Mouse (Mus musculus) cerebral cortex, adult 2 months (tissue): ENCODE data around the gene Zfp706.

ENCODE experiments used
- WGBS: fragments of 180-500 bp; shearing (Covaris S2); methylation state at CpG from one replicate; pipeline ENCODE4 v1.1.7; 2018; 5-methylcytosine and 5-hydroxymethylcytosine counted together

Zfp706 gene

DNA sequence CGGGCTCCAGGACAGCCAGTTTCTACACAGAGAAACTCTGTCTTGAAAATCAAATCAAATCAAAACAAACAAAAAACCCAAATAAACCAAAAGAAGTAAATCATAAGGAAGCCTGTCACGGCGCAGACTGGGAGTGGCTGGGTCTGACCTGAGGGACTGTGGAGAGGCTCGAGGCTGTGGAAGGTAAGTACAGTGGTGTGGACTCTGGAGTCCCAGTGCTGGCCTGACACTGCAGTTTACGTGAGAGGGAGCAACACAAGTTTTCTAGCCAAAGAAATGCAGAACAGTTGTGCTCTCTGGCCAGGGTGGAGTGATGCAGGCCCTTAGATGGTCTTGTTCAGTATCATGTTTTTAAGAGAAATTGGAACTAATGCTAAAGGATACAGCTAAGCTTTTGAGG, 31.9 kb downstream of the Zfp706 start:
- 87% methylated on average over 5 of the region's 5 CpGs for WGBS

DNA sequence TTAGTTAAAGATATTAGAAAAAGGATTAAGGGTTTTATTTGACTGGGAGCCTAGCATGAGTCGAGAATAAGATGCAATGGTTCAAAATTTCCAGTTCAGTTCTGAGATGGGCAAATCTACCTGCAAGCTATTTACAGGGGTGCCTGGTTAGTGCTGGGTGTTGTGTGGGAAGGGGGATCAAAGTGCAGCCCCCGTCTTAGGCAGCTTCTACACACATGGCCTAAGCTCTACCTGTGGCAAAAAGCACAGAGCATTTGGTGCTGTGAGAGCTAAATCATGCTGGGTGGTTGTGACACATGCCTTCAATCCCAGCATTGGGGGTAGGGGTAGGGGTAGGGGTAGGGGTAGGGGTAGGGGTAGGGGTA, 32.3 kb downstream of the Zfp706 start:
- 91% methylated on average over 2 of the region's 2 CpGs for WGBS

DNA sequence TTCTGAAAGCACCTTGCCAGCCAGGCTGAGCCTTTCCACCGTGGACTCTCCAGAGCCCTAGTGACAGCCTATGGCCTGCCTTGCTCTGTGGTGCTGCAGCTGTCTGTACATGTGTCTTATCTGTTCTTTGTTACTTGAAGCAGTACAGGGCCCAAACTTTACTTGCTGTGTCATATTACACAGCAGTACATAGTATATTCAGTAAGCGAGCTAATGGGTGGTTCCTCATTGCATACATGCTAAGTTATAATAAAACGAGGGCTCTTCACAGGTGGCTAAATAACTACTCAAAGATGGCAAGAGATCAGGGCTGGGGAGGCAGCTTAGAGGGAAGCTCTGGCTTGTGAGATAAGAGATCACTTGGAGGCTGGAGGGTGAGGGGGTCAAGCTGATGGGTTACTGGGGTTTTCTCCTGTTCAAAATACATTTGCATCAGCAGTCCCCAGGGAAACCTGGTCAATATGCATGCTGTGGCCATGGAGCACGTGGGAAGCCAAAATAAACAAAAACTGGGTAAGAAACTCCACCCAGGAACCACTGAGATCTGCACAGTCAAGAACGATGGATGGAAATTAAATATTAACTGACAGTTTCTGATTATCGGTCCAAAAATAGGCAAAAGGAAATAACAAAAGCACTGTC, 32.8 kb downstream of the Zfp706 start:
- 79% methylated on average over 6 of the region's 6 CpGs for WGBS

- WGBS = 95% methylated on average over 7 of the region's 7 CpGs
Measured at GRCm38 (mm10) chr15:36973714-36974113, 33.9 kb downstream of the Zfp706 start.

DNA sequence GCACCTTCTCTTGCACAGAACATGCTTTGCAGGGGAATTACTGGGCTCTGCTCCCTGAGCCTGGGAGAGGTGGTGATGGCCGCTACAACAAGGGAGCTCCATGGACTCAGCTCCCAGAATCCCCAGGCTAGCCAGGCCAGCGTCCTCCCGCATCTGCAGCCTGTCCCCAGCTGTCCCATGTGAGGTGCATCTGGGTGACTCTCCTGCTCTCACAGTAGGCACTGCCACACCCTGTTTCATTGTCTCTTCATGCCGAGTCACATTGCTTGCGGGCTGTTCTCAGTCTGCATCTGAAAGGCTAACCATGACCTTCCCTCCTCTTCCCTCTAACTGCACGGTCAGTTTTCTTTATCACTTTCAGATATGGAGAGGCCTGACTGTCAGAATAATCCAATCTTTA, 34.3 kb downstream of the Zfp706 start:
- WGBS = 92% methylated on average over 6 of the region's 6 CpGs

GRCm38 (mm10) chr15:36969794-36970193, 37.8 kb downstream of the Zfp706 start:
- WGBS = 90% methylated on average over 5 of the region's 5 CpGs

DNA sequence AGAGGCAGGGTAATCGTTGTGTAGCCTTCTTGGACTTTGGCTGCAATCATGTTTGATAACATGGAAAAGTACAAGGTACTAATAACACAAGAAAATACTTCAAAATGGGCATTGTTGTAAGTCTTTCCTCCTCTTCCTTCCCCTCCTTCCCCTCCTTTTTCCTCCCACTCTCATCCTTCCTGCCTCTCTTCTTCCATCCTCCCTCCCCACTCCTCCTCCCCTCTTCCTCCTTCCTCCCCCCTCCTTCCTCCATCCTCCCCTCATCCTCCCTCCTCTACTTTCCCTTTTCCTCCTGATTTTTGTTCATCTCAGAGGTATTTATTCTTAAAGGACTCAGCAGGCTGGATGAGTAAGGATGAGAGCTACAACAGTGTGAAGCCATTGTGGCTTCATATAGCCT, 39.3 kb downstream of the Zfp706 start:
- 8% methylated on average over 1 of the region's 1 CpGs for WGBS

DNA sequence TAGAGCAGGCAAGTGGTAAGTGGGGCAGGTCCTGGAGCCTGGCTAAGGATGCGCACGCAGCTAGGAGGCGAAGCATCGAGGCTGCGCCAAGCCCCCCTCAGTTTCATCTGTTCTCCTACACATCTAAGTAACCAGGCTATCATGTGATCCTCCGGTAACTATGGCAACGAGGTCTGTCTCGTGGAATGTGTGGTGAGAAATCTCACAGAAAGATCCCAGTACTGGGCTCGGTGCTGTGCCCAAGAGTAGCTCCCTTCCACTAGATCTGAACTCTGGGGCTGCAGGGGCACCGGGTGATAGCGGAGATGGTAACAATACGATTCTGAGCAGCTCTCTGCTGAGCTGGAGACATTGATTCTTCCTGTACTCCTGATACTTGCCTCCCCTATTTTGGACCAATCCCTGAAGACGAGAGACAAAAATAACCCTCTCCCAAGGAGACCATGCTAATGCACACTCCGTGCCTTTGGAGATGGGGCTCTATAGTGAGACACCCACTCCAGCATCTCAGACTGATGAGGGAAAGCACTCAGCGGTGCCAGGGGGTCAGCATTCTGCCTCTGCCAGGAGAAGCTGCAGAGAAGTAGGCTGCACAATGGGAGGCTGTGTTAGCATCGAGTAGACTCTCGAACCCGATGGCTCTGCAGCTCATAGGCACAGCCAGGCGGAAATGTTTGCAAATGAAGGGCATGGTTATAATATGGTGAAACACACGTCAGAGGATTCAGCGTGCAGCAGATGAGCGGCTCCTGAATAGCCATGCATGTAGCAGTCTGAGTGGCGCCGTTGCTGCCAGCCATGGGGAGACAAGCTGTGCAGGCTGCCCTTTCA, 40.0 kb downstream of the Zfp706 start:
- 11% methylated on average over 24 of the region's 24 CpGs for WGBS

DNA sequence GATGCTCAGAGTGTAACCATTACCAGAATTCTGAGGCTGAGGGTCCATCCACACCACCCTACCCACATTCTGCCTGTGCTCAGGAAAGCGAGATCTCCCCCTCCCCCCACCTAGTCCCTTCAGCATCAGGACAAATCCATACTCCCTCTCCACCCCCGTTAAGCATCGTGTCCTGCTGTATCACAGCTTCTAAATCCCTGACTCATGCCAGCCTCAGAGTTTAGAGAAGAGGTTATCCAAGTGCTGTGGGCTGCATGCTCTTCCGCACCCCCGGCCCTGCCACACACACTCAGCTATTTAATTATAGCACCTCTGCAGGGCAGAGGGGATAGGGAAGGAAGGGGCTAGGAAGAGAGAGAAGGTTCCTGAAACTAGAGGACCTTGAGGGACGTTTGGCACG, 40.6 kb downstream of the Zfp706 start:
- 19% methylated on average over 7 of the region's 7 CpGs for whole genome bisulfite sequencing

DNA sequence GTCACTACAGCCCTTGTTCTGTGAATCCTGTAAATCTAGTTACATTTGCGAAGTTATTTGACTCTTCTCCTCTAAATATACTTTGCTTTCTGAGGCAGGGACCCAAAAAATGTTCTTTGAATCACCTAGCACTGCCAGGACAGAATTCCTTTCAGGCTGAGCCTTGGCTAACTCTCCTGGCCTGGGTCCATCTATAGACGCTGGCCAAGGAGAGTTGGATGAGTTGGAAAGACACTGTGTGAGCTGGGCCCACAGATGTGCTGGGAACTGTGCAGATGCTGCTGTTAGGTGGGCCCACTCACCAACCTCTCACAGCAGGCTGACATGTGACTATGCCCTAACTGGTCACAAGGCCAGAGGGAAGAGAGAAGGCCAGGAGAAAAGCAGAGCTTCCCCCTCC, 41.1 kb downstream of the Zfp706 start:
- 25% methylated on average over 2 of the region's 2 CpGs for WGBS

GRCm38 (mm10) chr15:36965743-36966142, 41.8 kb downstream of the Zfp706 start:
- 78% methylated on average over 4 of the region's 4 CpGs for WGBS

DNA sequence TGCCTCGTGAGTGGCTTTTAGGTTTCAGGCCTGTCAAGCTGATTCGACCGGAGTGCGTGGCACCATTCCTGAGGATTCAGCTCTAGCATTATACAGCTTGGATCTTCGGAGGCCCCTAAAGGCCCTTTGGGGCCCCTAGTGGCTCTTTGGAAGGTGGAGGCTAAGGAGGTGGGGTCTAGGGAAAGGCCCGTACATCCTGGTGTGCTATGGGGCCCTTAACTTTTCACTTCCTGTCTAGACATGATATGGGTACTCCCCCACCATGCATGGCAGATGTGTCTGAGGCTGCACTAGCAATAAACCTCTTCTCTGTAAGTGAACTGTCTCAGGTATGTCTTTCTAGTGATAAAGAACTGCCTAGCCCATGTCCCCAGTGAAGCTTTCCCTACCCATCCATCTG, 44.6 kb downstream of the Zfp706 start:
- 95% methylated on average over 6 of the region's 6 CpGs for WGBS

GRCm38 (mm10) chr15:36960876-36961237, 46.7 kb downstream of the Zfp706 start:
- 44% methylated on average over 4 of the region's 4 CpGs for WGBS

DNA sequence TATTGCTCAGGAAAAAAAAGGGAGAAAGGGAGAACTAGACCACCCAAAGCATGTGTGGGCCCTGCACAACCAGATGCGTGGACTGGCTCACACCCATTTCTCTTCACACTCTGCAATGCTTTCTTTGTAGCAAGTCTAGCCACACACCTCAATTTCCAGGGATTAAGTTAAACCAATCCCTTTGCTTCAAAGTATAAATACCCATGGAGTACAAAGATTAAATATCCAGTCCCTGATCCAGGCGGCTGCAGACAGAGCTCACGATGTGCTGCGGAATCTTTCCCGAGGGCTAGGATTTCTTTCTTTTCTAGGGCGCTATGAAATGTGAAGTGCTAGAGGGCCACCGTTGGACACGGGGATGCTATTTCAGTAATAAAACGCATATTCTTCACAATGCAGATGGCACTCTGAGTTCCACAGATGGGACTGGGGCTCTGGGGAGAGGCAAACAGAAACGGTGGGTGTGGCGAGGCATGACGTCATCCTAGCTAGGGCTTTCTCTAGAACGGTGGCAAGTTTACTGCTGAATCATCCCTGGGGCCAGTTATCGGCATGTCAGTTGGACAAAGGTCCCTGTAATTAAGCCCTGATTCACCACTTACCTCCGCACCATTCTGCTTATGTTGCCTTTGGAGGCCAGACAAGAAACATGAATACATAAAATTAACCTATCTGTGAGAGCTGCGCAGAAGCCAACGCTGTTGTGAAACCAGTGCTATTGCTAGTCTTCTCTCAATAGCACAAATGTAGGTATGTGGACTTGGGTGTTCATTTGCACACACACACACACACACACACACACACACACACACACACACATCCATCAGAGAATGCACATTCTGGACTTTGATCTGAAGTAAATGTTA, 47.3 kb downstream of the Zfp706 start:
- 32% methylated on average over 17 of the region's 17 CpGs for WGBS

DNA sequence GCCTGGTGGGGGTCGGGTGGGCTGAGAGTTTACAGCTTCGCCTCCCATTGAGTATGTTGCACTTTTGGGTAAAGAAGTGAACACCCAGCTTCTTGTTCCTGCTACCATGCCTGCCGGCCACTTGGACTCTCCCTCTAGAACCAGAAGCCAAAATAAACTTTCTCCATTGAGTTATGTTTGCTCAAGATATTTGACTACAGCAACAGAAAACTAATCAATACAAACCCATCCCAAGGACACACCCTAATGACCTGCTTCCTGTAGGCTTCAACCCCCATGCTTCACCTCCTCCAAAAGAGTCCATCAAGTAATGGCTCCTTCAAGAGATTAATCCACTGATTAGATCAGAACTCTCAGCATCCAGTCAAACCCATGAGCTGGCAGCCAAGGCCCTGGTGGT, 51.4 kb downstream of the Zfp706 start:
- 93% methylated on average over 3 of the region's 3 CpGs for WGBS

- 57% methylated on average over 2 of the region's 2 CpGs for WGBS
Measured at GRCm38 (mm10) chr15:36950258-36950657, 57.3 kb downstream of the Zfp706 start.

DNA sequence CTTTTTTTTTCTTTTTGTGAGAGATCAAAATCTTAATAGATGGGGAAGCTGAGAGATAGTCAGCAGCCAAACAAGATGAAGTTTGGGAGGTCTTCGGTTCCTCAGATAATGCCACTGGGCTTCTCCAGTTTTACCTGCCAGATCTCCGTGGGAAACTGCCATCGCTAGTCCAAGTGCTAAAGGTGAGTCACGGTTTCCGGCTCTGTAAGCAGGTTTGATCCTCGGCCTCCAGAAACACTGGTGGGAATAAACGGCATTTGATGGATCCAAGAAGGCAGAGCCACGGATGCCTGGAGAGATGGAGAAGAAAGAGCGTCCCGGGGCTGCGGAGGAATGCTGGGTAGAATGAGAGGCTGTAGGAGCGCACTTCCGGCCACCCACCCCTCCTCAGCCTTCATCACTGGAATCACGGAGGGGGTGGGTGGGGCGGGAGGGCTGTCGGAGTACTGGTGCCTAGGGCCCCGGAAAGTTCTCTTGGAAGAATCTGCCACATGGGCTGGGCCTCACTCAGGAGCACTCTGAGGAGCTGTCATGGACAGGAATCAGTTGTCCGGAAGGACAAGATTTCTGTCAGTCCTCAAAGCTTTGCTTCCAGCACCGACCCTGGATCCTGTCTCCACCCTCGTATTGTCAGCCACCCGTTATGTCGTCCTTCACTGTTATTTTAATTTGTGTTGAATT, 58.6 kb downstream of the Zfp706 start:
- WGBS = 85% methylated on average over 22 of the region's 22 CpGs
